ENCODE assay signal across 12 mouse cellular contexts in genomic region chr11:62809201-62809600, GRCm38 (mm10). TPM values are rescaled to one million over a fixed set of nuclear protein-coding genes. Genes with fewer than 3 reads are reported as not detected.
DNase-seq lines count a peak whose midpoint lies in the region; ATAC-seq and TF ChIP-seq lines count a peak whose summit lies in the region.
"Had no signal": no experiment of that assay in that cellular context is flagged by ENCODE, and none has a peak within 500 bp of the region (broad histone marks: within the 10 kb centered on the region; RNA-seq: fewer than 3 reads in every experiment).

No protein-coding gene starts in this region.

- H3K9ac ChIP-seq in kidney, embryonic 15.5 days: no peak overlapping the region
- H3K9ac ChIP-seq in embryonic facial prominence, embryonic 11.5 days (replicated peaks; ENCODE audit: low read length): no peak overlapping the region
- H3K9ac ChIP-seq: lung, embryonic 15.5 days had no signal

- no peaks in the 10 kb centered on the region for H3K4me1 ChIP-seq in kidney, adult 2 months (ENCODE audit: control insufficient read depth, insufficient read depth, low read length)
- 0 out of 2 replicates have a peak, but pooled peaks cover 4% of the 10 kb centered on the region for H3K4me1 ChIP-seq in kidney, embryonic 15.5 days
- no peaks in the 10 kb centered on the region for H3K4me1 ChIP-seq in embryonic facial prominence, embryonic 11.5 days (ENCODE audit: control insufficient read depth, insufficient read depth, low read length)

- 68% methylated on average over 4 of the region's 4 CpGs for WGBS in kidney, adult 2 months
- 63% methylated on average over 4 of the region's 4 CpGs for WGBS in kidney, embryonic 15.5 days
- 61% methylated on average over 4 of the region's 4 CpGs for WGBS in embryonic facial prominence, embryonic 11.5 days

- H3K27ac ChIP-seq in kidney, adult 2 months (ENCODE audit: insufficient read depth, low read depth, low read length): no peak overlapping the region
- no peak overlapping the region for H3K27ac ChIP-seq in kidney, embryonic 15.5 days
- no peak overlapping the region for H3K27ac ChIP-seq in embryonic facial prominence, embryonic 11.5 days (replicated peaks; ENCODE audit: low read depth, low read length)
- H3K27ac ChIP-seq: lung, embryonic 15.5 days had no signal

- no peaks in the 10 kb centered on the region for H3K27me3 ChIP-seq in kidney, adult 2 months (replicated peaks; ENCODE audit: control insufficient read depth, insufficient read depth, low read length)
- H3K27me3 ChIP-seq in kidney, embryonic 15.5 days: no peaks in the 10 kb centered on the region
- H3K27me3 ChIP-seq in embryonic facial prominence, embryonic 11.5 days (ENCODE audit: control insufficient read depth, insufficient read depth, low read length): no peaks in the 10 kb centered on the region
- H3K27me3 ChIP-seq: lung, embryonic 15.5 days had no signal

- no peaks in the 10 kb centered on the region for H3K36me3 ChIP-seq in kidney, adult 2 months (ENCODE audit: control insufficient read depth, insufficient read depth, low read length)
- no peaks in the 10 kb centered on the region for H3K36me3 ChIP-seq in kidney, embryonic 15.5 days
- no peaks in the 10 kb centered on the region for H3K36me3 ChIP-seq in embryonic facial prominence, embryonic 11.5 days (replicated peaks; ENCODE audit: control insufficient read depth, insufficient read depth, low read depth, low read length)
- H3K36me3 ChIP-seq: lung, embryonic 15.5 days had no signal

- no peak overlapping the region for H3K4me3 ChIP-seq in kidney, adult 2 months (ENCODE audit: insufficient read depth, low read depth, low read length)
- no peak overlapping the region for H3K4me3 ChIP-seq in kidney, embryonic 15.5 days (replicated peaks)
- H3K4me3 ChIP-seq in embryonic facial prominence, embryonic 11.5 days (ENCODE audit: low read depth, low read length): no peak overlapping the region
- H3K4me3 ChIP-seq: lung, embryonic 15.5 days had no signal

- ATAC-seq in kidney, embryonic 15.5 days (replicated peaks; ENCODE audit: low FRiP score): no peak
- ATAC-seq in embryonic facial prominence, embryonic 11.5 days (replicated peaks; ENCODE audit: insufficient number of reproducible peaks, low FRiP score, low TSS enrichment, low read depth): no peak

- peak; percentile 42; the same call in 1 of the 2 replicates for TF ChIP-seq CTCF in kidney, adult 2 months (conservative IDR thresholded peaks at IDR 0.05; ENCODE audit: insufficient read depth, insufficient read length, low read depth, low read length)

- DNase-seq in adrenal gland, postnatal 14 days: peak; percentile 28
- DNase-seq in adrenal gland, adult 18-20 months (ENCODE audit: low spot score in 2 of 2): no peak
- DNase-seq in kidney, adult 2 months: no peak
- peak; percentile 17 to 21 for DNase-seq in B cell, adult 2 months
- DNase-seq in embryonic facial prominence, embryonic 11.5 days (ENCODE audit: low spot score): peak; percentile 39
- DNase-seq in right cerebral cortex, postnatal 4 days: no peak
- DNase-seq in gastrocnemius, postnatal 25 days: no peak
- DNase-seq: kidney, adult 9 months had no signal

- H3K9me3 ChIP-seq in kidney, embryonic 15.5 days (replicated peaks): no peaks in the 10 kb centered on the region
- no peaks in the 10 kb centered on the region for H3K9me3 ChIP-seq in embryonic facial prominence, embryonic 11.5 days (replicated peaks; ENCODE audit: control insufficient read depth, low read length)
- H3K9me3 ChIP-seq: lung, embryonic 15.5 days had no signal

- TF ChIP-seq POLR2A in kidney, adult 2 months (IDR thresholded peaks at IDR 0.05; ENCODE audit: low read depth, low read length): no peak

- no peak overlapping the region for H3K4me2 ChIP-seq in kidney, embryonic 15.5 days
- H3K4me2 ChIP-seq in embryonic facial prominence, embryonic 11.5 days (ENCODE audit: low read depth, low read length): no peak overlapping the region
- H3K4me2 ChIP-seq: lung, embryonic 15.5 days had no signal

RNA-seq across cellular contexts. Expression of gene Trim16, which starts 10.8 kb away (rescaled TPM):
- total RNA-seq in adrenal gland, postnatal 14 days (2021): 12.0 and 13.8 TPM in 2 replicates
- total RNA-seq in adrenal gland, adult 18-20 months (2021): 1 to 10 TPM; 6.4 to 9.8 TPM
- 2.9 and 3.7 TPM in 2 replicates for polyA plus RNA-seq in kidney, adult 2 months (2012; rRNA removed)
- 14.9 and 16.3 TPM in 2 replicates for polyA plus RNA-seq in kidney, embryonic 15.5 days (2015; fragmentation: Nextera tagmentation; extraction: Ambion mirVana)
- polyA plus RNA-seq in embryonic facial prominence, embryonic 11.5 days (2014; fragmentation: Nextera tagmentation; extraction: Ambion mirVana): 6.2 and 6.5 TPM in 2 replicates
- total RNA-seq in gastrocnemius, postnatal 25 days (2021): 10 to 100 TPM; 31.4 to 37.4 TPM

RNA-seq across cellular contexts. Expression of gene Zfp286, which starts 19.9 kb away (rescaled TPM):
- total RNA-seq in adrenal gland, postnatal 14 days (2021): 3.1 and 3.4 TPM in 2 replicates
- 1 to 10 TPM; 2.0 to 2.5 TPM for total RNA-seq in adrenal gland, adult 18-20 months (2021)
- polyA plus RNA-seq in kidney, adult 2 months (2012; rRNA removed): 0.42 and 0.83 TPM in 2 replicates
- polyA plus RNA-seq in kidney, embryonic 15.5 days (2015; fragmentation: Nextera tagmentation; extraction: Ambion mirVana): 17.6 and 17.8 TPM in 2 replicates
- 34.3 and 36.2 TPM in 2 replicates for polyA plus RNA-seq in embryonic facial prominence, embryonic 11.5 days (2014; fragmentation: Nextera tagmentation; extraction: Ambion mirVana)
- 1 to 10 TPM in 1 of 2 experiments, under 1 TPM in 1; 0.95 to 1.1 TPM for total RNA-seq in gastrocnemius, postnatal 25 days (2021)
- polyA plus RNA-seq: C2C12 had no signal

RNA-seq across cellular contexts. Expression of gene Fbxw10, which starts 37.7 kb away (rescaled TPM):
- total RNA-seq in adrenal gland, postnatal 14 days (2021): 0.70 and 1.2 TPM in 2 replicates
- total RNA-seq in adrenal gland, adult 18-20 months (2021): 1 to 10 TPM in 1 of 2 experiments, under 1 TPM in 1; 0.76 to 1.4 TPM
- 0.29 and 0.30 TPM in 2 replicates for polyA plus RNA-seq in kidney, adult 2 months (2012; rRNA removed)
- 0.35 and 0.46 TPM in 2 replicates for polyA plus RNA-seq in kidney, embryonic 15.5 days (2015; fragmentation: Nextera tagmentation; extraction: Ambion mirVana)
- 0.32 and 1.1 TPM in 2 replicates for polyA plus RNA-seq in embryonic facial prominence, embryonic 11.5 days (2014; fragmentation: Nextera tagmentation; extraction: Ambion mirVana)
- total RNA-seq in gastrocnemius, postnatal 25 days (2021): under 1 TPM; 0.10 to 0.21 TPM

RNA-seq across cellular contexts. Expression of gene Gm10428, which starts 56.3 kb away (rescaled TPM):
- total RNA-seq in adrenal gland, postnatal 14 days (2021): not detected in 2 replicates
- not detected for total RNA-seq in adrenal gland, adult 18-20 months (2021)
- polyA plus RNA-seq in kidney, adult 2 months (2012; rRNA removed): not detected in 2 replicates
- not detected in 2 replicates for polyA plus RNA-seq in kidney, embryonic 15.5 days (2015; fragmentation: Nextera tagmentation; extraction: Ambion mirVana)
- not detected in 2 replicates for polyA plus RNA-seq in embryonic facial prominence, embryonic 11.5 days (2014; fragmentation: Nextera tagmentation; extraction: Ambion mirVana)
- total RNA-seq in gastrocnemius, postnatal 25 days (2021): not detected
- polyA plus RNA-seq: C2C12; lung, embryonic 15.5 days; thymus, postnatal 0 days had no signal

Comparison
In these comparisons a context has a peak if more than half of its experiments do, and no peak if none do; other contexts are left out.
1. DNase-seq: peak in adrenal gland, postnatal 14 days (single experiment), B cell, adult 2 months (2 of 2) and embryonic facial prominence, embryonic 11.5 days (single experiment); none in adrenal gland, adult 18-20 months (0 of 2), kidney, adult 2 months (single experiment), right cerebral cortex, postnatal 4 days (single experiment) and gastrocnemius, postnatal 25 days (single experiment).